Mouse (Mus musculus): ENCODE measurements around the gene Usp10. TPM values are rescaled to one million over a fixed set of nuclear protein-coding genes. Genes with fewer than 3 reads are reported as not detected.

Gene Usp10
- 90.5 and 101 TPM in 2 replicates for polyA plus RNA-seq (2015; fragmentation: Nextera tagmentation; extraction: Ambion mirVana)

GRCm38 (mm10) chr8:119909944-119910546, at the start of gene Usp10:
TSS of gene Usp10 (plus strand) at chr8:119910360.
- H3K4me1 ChIP-seq, result peaks cover 43% of the 10 kb centered on the region
- WGBS, result 30% methylated on average over 13 of the region's 13 CpGs
- peak within 1 kb of the TSS; percentile 93 for H3K27ac ChIP-seq (replicated peaks)
- peak within 1 kb of the TSS; percentile 95 for H3K4me2 ChIP-seq
- H3K36me3 ChIP-seq, result no peaks in the 10 kb centered on the region
- ATAC-seq (ENCODE audit: extremely low read depth, insufficient number of reproducible peaks, low FRiP score, low TSS enrichment), result 0 out of 2 replicates have a peak, but pooled peaks have one; percentile 2
- peak within 1 kb of the TSS; percentile 89 for H3K4me3 ChIP-seq
- H3K9me3 ChIP-seq, result no peaks in the 10 kb centered on the region
- H3K9ac ChIP-seq, result peak within 1 kb of the TSS; percentile 96
- H3K27me3 ChIP-seq (replicated peaks), result no peaks in the 10 kb centered on the region

DNA sequence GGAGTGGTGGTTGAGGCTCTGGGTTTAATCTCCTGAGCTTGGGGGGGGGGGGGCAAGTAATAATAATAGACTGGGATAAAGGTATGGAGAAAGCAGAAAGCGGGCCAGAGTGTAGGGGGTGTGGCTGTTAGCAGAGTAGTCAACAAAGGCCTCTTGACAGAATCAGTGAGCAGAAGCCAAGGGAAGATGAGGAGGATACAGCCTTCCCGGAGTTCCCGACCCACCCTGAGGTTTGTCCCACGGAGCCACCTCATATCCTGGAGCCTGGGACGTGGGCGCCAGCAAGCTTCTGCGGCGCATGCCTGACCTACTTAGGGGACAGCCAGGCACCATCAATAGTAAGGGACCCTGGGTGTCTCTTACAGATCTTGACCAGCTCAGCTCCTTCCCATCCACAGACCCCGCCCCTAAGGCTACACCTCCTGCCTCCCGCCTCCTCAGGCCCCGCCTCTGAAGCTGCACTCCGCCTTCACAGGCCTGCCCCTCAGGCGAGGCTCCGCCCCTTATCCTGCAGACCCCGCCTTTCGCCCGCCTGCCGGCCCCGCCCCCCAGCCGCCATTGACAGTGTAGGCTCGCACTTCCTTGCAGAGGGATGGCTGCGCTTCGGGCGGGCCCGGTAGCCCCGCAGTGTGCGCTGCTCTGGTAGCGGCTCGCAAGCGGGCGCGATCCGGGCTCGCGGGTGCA, 48.3 kb upstream of the Usp10 start, which contains the start of gene Klhl36:
TSS of gene Klhl36 (plus strand) at position 561 of the 684 bp plus-strand sequence.
- Histone ChIP-seq H3K4me1 (peaks cover 16% of the 10 kb centered on the region), H3K4me2 (peak within 1 kb of the TSS; percentile 97), H3K36me3 (no peaks in the 10 kb centered on the region; the same call in 1 of the 2 replicates), H3K27ac (replicated peaks) (peak within 1 kb of the TSS; percentile 48), H3K4me3 (peak within 1 kb of the TSS; percentile 89), H3K9me3 (no peaks in the 10 kb centered on the region), H3K9ac (peak within 1 kb of the TSS; percentile 90), H3K27me3 (replicated peaks) (peaks cover 42% of the 10 kb centered on the region)
- WGBS, result under 1% methylated on average over 35 of the region's 35 CpGs
- ATAC-seq (ENCODE audit: extremely low read depth, insufficient number of reproducible peaks, low FRiP score, low TSS enrichment), result peak; percentile 95

- H3K4me2 ChIP-seq, result peak overlapping the region; percentile 97
- H3K4me1 ChIP-seq, result peaks cover 16% of the 10 kb centered on the region
- peak overlapping the region; percentile 90 for H3K9ac ChIP-seq
- peaks cover 3% of the 10 kb centered on the region; the same call in 1 of the 2 replicates for H3K36me3 ChIP-seq
- WGBS, result 1% methylated on average over 13 of the region's 19 CpGs
- H3K27me3 ChIP-seq (replicated peaks), result peaks cover 37% of the 10 kb centered on the region
- no peak for ATAC-seq (ENCODE audit: extremely low read depth, insufficient number of reproducible peaks, low FRiP score, low TSS enrichment)
- H3K9me3 ChIP-seq, result no peaks in the 10 kb centered on the region
- H3K27ac ChIP-seq (replicated peaks), result peak overlapping the region; percentile 48
- H3K4me3 ChIP-seq, result peak overlapping the region; percentile 89
Observed at GRCm38 (mm10) chr8:119862390-119862734, 47.8 kb upstream of the Usp10 start.

DNA sequence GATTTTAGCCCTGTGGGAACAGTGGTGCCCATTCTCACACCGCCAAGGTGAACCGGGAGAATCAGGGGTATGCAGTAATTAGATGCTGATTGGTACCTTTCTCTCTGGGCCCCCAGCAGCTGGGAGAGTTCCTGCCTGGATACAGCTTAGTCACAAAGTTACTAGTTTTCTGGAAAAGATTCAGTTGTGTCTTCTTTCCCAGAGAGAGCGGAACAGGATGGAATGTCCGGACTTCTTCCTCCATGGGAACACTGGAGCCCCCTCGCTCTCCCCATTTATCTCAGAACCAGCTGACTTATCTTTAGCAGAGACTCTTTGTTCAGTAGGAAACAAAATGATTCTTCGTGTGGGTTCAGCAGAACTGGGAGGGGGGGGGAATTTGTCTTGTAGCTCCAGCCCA, 47.4 kb upstream of the Usp10 start:
- H3K4me2 ChIP-seq, result peak overlapping the region; percentile 97
- H3K27ac ChIP-seq (replicated peaks), result peak overlapping the region; percentile 48
- H3K9me3 ChIP-seq, result no peaks in the 10 kb centered on the region
- no peak for ATAC-seq (ENCODE audit: extremely low read depth, insufficient number of reproducible peaks, low FRiP score, low TSS enrichment)
- H3K4me1 ChIP-seq, result peaks cover 16% of the 10 kb centered on the region
- WGBS, result 9% methylated on average over 6 of the region's 6 CpGs
- peak overlapping the region; percentile 89 for H3K4me3 ChIP-seq
- peaks cover 3% of the 10 kb centered on the region; the same call in 1 of the 2 replicates for H3K36me3 ChIP-seq
- peak overlapping the region; percentile 90 for H3K9ac ChIP-seq
- peaks cover 33% of the 10 kb centered on the region for H3K27me3 ChIP-seq (replicated peaks)

GRCm38 (mm10) chr8:119869616-119870015, 40.5 kb upstream of the Usp10 start:
- no peak for ATAC-seq (ENCODE audit: extremely low read depth, insufficient number of reproducible peaks, low FRiP score, low TSS enrichment)
- WGBS, result 68% methylated on average over 20 of the region's 20 CpGs
- no peaks in the 10 kb centered on the region for H3K4me1 ChIP-seq
- 0 out of 2 replicates have a peak, but pooled peaks cover 4% of the 10 kb centered on the region for H3K27me3 ChIP-seq (replicated peaks)
- no peak overlapping the region for H3K4me3 ChIP-seq
- no peak overlapping the region for H3K27ac ChIP-seq (replicated peaks)
- H3K9me3 ChIP-seq, result peaks cover 12% of the 10 kb centered on the region
- peaks cover 57% of the 10 kb centered on the region for H3K36me3 ChIP-seq
- no peak overlapping the region for H3K4me2 ChIP-seq
- no peak overlapping the region for H3K9ac ChIP-seq

GRCm38 (mm10) chr8:119873181-119873580, 37.0 kb upstream of the Usp10 start:
- 92% methylated on average over 1 of the region's 1 CpGs for WGBS
- Histone ChIP-seq H3K4me2 (no peak overlapping the region), H3K27ac (replicated peaks) (no peak overlapping the region), H3K27me3 (replicated peaks) (no peaks in the 10 kb centered on the region), H3K9me3 (peaks cover 12% of the 10 kb centered on the region), H3K36me3 (peaks cover 79% of the 10 kb centered on the region), H3K9ac (no peak overlapping the region), H3K4me3 (no peak overlapping the region), H3K4me1 (no peaks in the 10 kb centered on the region)
- no peak for ATAC-seq (ENCODE audit: extremely low read depth, insufficient number of reproducible peaks, low FRiP score, low TSS enrichment)

GRCm38 (mm10) chr8:119881301-119881700, 28.9 kb upstream of the Usp10 start:
- WGBS, result 75% methylated on average over 6 of the region's 6 CpGs
- ATAC-seq (ENCODE audit: extremely low read depth, insufficient number of reproducible peaks, low FRiP score, low TSS enrichment), result no peak
- Histone ChIP-seq H3K9me3 (no peaks in the 10 kb centered on the region), H3K27me3 (replicated peaks) (peaks cover 13% of the 10 kb centered on the region; the same call in 1 of the 2 replicates), H3K4me2 (no peak overlapping the region), H3K9ac (no peak overlapping the region), H3K27ac (replicated peaks) (no peak overlapping the region), H3K4me1 (peaks cover 13% of the 10 kb centered on the region), H3K4me3 (no peak overlapping the region), H3K36me3 (peaks cover 16% of the 10 kb centered on the region)

DNA sequence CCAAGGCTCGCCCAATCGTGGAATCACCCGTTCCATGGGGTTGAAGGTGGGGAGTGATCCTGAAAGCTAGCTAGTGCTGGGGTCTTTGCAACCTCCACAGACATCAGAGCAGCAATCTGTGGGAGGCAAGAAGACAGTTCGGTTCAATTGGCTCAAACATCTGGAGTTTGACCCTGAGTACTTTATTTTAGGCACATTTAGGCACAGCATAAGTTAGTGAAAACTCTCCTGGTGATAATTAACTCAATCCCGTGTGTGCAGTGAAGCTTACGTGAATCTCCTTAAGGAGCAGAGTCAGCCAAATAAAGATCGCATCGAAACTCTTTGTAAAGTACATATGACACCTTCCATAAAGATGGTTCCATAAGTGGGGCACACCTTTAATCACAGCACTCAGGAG, 28.2 kb upstream of the Usp10 start:
- Histone ChIP-seq H3K9me3 (no peaks in the 10 kb centered on the region), H3K4me2 (no peak overlapping the region), H3K27me3 (replicated peaks) (peaks cover 13% of the 10 kb centered on the region; the same call in 1 of the 2 replicates), H3K27ac (replicated peaks) (no peak overlapping the region), H3K36me3 (peaks cover 10% of the 10 kb centered on the region), H3K9ac (no peak overlapping the region), H3K4me1 (peaks cover 14% of the 10 kb centered on the region), H3K4me3 (no peak overlapping the region)
- no peak for ATAC-seq (ENCODE audit: extremely low read depth, insufficient number of reproducible peaks, low FRiP score, low TSS enrichment)
- WGBS, result 77% methylated on average over 8 of the region's 8 CpGs

- no peak overlapping the region for H3K9ac ChIP-seq
- peaks cover 14% of the 10 kb centered on the region for H3K4me1 ChIP-seq
- ATAC-seq (ENCODE audit: extremely low read depth, insufficient number of reproducible peaks, low FRiP score, low TSS enrichment), result no peak
- no peak overlapping the region for H3K27ac ChIP-seq (replicated peaks)
- WGBS, result 90% methylated on average over 7 of the region's 7 CpGs
- H3K4me2 ChIP-seq, result no peak overlapping the region
- H3K4me3 ChIP-seq, result no peak overlapping the region
- H3K9me3 ChIP-seq, result no peaks in the 10 kb centered on the region
- no peaks in the 10 kb centered on the region; the same call in 1 of the 2 replicates for H3K36me3 ChIP-seq
- H3K27me3 ChIP-seq (replicated peaks), result peaks cover 13% of the 10 kb centered on the region; the same call in 1 of the 2 replicates
Observed at GRCm38 (mm10) chr8:119883281-119883680, 26.9 kb upstream of the Usp10 start.

- H3K36me3 ChIP-seq, result no peaks in the 10 kb centered on the region
- peaks cover 14% of the 10 kb centered on the region for H3K4me1 ChIP-seq
- 0 out of 2 replicates have a peak overlapping the region, but pooled peaks have one; percentile 41 for H3K9ac ChIP-seq
- H3K4me3 ChIP-seq, result no peak overlapping the region
- no peak for ATAC-seq (ENCODE audit: extremely low read depth, insufficient number of reproducible peaks, low FRiP score, low TSS enrichment)
- no peaks in the 10 kb centered on the region for H3K9me3 ChIP-seq
- H3K27me3 ChIP-seq (replicated peaks), result peaks cover 2% of the 10 kb centered on the region; the same call in 1 of the 2 replicates
- 14% methylated on average over 3 of the region's 3 CpGs for WGBS
- H3K27ac ChIP-seq (replicated peaks), result peak overlapping the region; percentile 51
- peak overlapping the region; percentile 10 for H3K4me2 ChIP-seq
Observed at GRCm38 (mm10) chr8:119885612-119886011, 24.5 kb upstream of the Usp10 start.

- WGBS, result 88% methylated on average over 3 of the region's 3 CpGs
- H3K4me2 ChIP-seq, result no peak overlapping the region
- peaks cover 14% of the 10 kb centered on the region for H3K4me1 ChIP-seq
- H3K27ac ChIP-seq (replicated peaks), result no peak overlapping the region
- H3K9ac ChIP-seq, result no peak overlapping the region
- H3K27me3 ChIP-seq (replicated peaks), result no peaks in the 10 kb centered on the region; the same call in 1 of the 2 replicates
- no peak overlapping the region for H3K4me3 ChIP-seq
- no peaks in the 10 kb centered on the region for H3K9me3 ChIP-seq
- no peaks in the 10 kb centered on the region for H3K36me3 ChIP-seq
- no peak for ATAC-seq (ENCODE audit: extremely low read depth, insufficient number of reproducible peaks, low FRiP score, low TSS enrichment)
Observed at GRCm38 (mm10) chr8:119887130-119887529, 23.0 kb upstream of the Usp10 start.
